Mouse (Mus musculus) urinary bladder, postnatal 25 days (tissue): ENCODE data around the gene Shisa6.
"Not testable (repeated sequence)": the region's sequence is repeated elsewhere in the genome, so short reads cannot be mapped to it uniquely, and the experiment has no call there.

Experiments used
- DNase-seq: peaks from one replicate; pipeline ENCODE4 v3.0.0; 2022; ENCODE audit warnings: low spot score

The Shisa6 gene

GRCm38 (mm10) chr11:66482501-66482900 is 43.3 kb downstream of the Shisa6 start:
- no peak for DNase-seq

GRCm38 (mm10) chr11:66442631-66443030 is 83.1 kb downstream of the Shisa6 start:
- no peak for DNase-seq

- no peak for DNase-seq
Observed at GRCm38 (mm10) chr11:66426129-66426528, 99.6 kb downstream of the Shisa6 start.

- DNase-seq: no peak
Observed at GRCm38 (mm10) chr11:66418216-66418615, 107.5 kb downstream of the Shisa6 start.

GRCm38 (mm10) chr11:66408721-66409120 is 117.0 kb downstream of the Shisa6 start:
- DNase-seq: not testable (repeated sequence)

DNA sequence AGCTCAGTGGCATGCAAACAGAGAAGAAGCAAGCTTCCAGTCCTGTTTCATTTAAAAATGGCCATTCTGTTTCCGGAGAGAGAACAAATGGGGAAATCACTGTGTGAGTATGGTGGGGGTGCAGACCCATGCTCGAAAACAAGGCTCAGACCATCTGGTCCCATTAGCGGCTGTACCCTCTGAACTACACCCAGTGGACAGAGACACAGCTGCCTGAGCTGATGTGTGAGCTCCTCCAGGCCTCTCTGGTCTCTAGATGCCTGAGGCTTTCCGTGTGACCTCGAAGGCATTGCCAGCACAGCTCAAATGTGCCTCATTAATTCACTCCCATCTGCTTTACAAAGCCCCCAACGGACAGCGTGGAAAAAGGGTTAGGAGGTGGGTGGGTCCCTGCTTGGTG is 125.7 kb downstream of the Shisa6 start:
- no peak for DNase-seq

GRCm38 (mm10) chr11:66387561-66387960 is 138.2 kb downstream of the Shisa6 start:
- no peak for DNase-seq

DNA sequence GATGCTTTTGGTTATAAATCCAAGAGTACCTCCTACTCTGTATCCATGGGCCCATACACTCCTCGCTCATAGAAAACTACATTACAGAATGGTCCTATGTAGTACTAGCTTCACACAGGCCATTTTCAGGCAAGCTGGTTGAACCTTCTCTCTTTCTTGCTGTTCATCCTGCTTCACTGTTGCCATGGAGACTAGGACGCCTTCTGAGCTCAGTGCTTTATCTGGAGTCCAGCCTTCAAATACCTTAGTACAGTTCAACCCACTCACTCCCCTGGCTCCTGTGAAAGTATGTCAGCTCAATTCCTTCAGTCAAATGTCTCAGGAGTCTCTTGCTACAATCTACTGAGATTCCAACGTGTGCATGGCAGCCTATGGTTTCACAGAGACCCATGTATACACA is 154.0 kb downstream of the Shisa6 start:
- no peak for DNase-seq

DNA sequence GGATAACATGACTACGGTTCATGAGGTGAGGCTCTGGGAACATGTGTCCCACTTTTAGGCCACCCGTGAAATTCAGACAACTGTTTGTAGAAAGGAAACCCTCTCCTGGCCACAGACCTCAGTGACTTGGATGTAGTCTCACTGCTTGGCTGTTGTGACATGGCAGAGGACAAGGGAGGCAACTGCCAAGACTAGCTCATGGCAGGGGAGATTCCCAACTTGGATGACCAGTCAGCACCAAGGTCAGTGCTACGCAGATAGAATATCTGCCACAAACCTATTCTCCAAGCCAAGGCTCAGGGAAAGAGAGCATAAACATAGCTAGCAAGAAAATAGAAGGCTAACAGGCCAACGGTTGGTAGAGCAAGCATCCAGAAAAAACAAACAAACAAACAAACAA is 156.0 kb downstream of the Shisa6 start:
- no peak for DNase-seq

- DNase-seq: no peak
Observed at GRCm38 (mm10) chr11:66366809-66367685, 158.7 kb downstream of the Shisa6 start.

GRCm38 (mm10) chr11:66359811-66360210 is 166.0 kb downstream of the Shisa6 start:
- DNase-seq: no peak

GRCm38 (mm10) chr11:66344822-66345221 is 180.9 kb downstream of the Shisa6 start:
- no peak for DNase-seq

GRCm38 (mm10) chr11:66336313-66336712 is 189.5 kb downstream of the Shisa6 start:
- no peak for DNase-seq

GRCm38 (mm10) chr11:66312764-66313163 is 213.0 kb downstream of the Shisa6 start:
- no peak for DNase-seq

GRCm38 (mm10) chr11:66304396-66304795 is 221.4 kb downstream of the Shisa6 start:
- DNase-seq: no peak

- no peak for DNase-seq
Observed at GRCm38 (mm10) chr11:66274707-66275081, 251.1 kb downstream of the Shisa6 start.

- no peak for DNase-seq
Observed at GRCm38 (mm10) chr11:66273904-66274706, 251.7 kb downstream of the Shisa6 start.

GRCm38 (mm10) chr11:66267029-66267428 is 258.7 kb downstream of the Shisa6 start:
- no peak for DNase-seq

DNA sequence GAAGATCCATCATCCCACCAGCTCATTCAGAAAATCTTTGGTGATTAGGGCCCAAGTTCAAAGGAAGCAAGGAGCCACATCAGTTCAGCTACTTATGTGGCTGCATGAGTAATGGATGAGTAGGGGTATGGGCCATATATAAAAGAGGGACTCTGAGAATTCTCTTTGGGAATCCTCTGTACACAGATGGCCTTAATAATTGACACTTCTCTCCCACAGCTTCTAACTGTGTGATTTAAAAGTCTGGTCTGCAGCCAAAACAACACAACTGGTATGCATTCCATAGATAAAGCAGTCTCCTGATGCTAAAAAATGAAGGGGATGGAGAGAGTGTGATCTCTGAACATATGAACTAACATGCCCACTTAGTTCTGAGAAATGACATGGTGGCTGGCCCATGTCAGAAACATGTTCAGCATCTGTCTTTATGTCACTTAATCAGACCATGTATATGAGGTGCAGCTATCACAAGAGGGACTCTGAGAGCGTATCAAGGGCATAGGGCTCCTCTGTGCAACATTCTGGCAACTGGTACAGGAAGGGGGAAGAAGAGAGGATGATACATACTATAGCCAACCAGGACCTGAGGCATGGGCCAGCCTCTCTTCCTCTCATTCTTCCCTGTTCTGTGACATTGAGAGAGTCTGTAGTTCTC is 260.3 kb downstream of the Shisa6 start:
- DNase-seq: no peak

DNA sequence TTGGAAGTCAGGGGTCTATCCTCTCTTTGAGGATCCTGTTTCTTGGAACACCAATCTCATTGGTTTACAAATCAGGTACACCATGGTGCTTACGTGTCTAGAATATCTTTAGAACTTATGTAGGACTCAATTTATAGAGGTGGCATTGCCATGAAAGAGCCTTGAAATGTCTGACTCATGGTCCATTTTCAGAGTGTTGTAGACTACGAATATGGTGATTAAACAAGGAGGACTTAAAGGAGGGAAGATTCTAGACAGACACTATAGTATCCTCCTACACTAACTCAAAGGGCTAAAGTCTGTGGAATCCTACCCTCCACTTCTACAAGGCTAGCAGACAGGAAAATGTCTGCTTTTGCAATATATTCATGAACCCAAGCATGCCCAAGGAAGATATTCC is 265.6 kb downstream of the Shisa6 start:
- DNase-seq: no peak

DNA sequence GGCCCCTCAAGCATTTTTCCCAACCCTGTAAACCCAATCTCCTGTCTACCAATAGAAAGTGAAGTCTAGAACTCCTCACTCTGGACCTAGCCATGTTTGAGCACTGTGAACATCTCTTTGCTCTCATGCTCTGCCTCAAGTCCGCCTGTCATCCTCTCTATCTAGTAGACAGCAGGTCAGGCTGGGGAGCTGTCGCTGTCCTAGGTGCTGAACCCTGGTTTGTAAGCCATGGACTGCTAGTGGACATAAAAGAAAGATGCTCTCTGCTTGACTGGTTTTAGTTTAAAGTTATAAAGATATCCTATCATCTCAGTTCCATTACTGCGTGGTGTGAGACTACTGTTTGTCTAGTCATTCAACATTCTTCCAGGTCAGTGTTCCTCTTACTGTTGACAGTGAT is 266.9 kb downstream of the Shisa6 start:
- DNase-seq: peak; percentile 40

DNA sequence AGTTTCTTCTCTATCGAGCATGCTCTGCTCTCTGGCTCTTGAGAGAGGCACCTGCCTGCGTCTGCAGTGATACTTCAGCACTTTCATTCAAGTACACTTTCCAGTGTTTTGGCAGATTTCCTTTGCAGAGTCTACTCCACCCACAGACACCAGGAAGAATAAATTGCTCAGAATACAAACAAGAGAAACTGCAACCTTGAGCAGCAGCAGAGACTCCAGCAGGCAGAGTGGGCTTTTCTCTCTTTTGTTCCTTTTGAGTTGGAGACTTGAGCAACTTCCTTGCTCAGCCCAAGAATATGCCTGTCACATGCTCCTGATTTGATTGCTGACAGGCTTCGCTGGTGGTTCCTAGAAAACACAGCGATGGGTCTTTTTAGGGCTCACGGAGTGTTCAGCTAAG is 278.6 kb downstream of the Shisa6 start:
- no peak for DNase-seq

- no peak for DNase-seq
Observed at GRCm38 (mm10) chr11:66236557-66236956, 289.2 kb downstream of the Shisa6 start.
